Mouse (Mus musculus): Measurements from ENCODE around the gene Gm2a. TPM values are rescaled to one million over a fixed set of nuclear protein-coding genes. Genes with fewer than 3 reads are reported as not detected.

Gm2a gene
- polyA plus RNA-seq, 1 experiment from 2014 or later: 20.3 TPM

DNA sequence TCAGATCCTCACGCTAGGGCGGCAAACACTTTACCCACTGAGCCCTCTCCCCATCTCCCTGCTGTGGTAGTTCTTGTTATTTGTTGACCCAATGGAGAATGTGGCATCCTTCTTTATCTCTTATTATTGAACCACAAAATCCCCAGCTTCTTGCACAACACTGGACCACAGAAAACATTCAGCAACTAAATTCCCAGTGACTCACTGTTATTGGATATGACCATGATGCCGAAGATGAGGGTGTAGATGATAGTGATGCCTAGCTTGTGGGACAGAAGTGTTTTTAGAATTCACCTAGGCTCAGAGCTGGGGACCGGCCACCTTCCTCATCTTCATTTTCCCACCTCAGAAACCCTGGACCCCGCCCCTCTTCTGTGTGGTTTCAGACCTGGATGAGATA lies 37.0 kb downstream of the Gm2a start:
- H3K36me3 ChIP-seq: no peaks in the 10 kb centered on the region
- H3K4me3 ChIP-seq: no peak overlapping the region
- WGBS: 91% methylated on average over 5 of the region's 5 CpGs
- H3K27ac ChIP-seq: no peak overlapping the region
- H3K4me2 ChIP-seq: no peak overlapping the region
- H3K27me3 ChIP-seq: no peaks in the 10 kb centered on the region
- no peaks in the 10 kb centered on the region for H3K4me1 ChIP-seq (replicated peaks)
- no peak overlapping the region for H3K9ac ChIP-seq
- no peaks in the 10 kb centered on the region for H3K9me3 ChIP-seq
- ATAC-seq (ENCODE audit: low FRiP score): no peak

DNA sequence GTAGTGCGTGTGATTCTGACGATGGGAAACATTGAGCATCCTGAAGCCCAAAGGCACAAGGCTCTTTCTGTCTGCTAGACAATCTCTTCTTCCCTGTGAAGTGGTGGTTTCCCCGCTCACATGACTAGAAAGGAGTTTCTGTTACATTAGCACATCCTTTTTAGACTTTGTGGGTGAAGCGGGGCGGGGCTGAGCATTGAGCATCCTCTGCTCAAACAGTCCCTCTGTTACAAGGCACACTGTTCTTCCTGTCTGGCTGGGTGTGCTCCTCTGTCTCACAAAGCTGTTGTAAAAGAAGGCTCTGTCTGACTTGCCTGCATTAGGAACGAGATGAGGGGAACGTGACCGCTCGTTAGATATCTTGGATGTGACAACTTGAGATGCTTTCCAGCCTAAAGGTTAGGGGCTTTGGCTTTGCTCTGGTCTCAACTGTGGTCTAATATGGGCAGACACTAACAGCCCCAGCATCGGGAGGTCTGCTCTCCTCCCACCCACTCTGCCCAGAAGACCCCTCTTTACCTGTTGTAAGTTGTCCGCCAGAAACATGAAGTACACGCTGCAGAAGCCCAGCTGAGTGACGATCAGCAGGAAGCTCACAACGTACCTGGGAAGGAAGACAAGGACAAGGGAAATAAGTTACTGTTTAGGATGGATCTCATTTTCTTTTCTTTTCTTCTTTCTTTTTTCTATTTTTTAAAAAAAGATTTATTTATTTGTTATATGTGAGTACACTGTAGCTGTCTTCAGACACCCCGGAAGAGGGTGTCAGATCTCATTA lies 39.0 kb downstream of the Gm2a start:
- no peak overlapping the region for H3K4me3 ChIP-seq
- ATAC-seq (ENCODE audit: low FRiP score): no peak
- no peaks in the 10 kb centered on the region for H3K36me3 ChIP-seq
- no peak overlapping the region for H3K4me2 ChIP-seq
- no peak overlapping the region for H3K9ac ChIP-seq
- H3K9me3 ChIP-seq: no peaks in the 10 kb centered on the region
- WGBS: 82% methylated on average over 15 of the region's 15 CpGs
- H3K27me3 ChIP-seq: no peaks in the 10 kb centered on the region
- no peaks in the 10 kb centered on the region for H3K4me1 ChIP-seq (replicated peaks)
- no peak overlapping the region for H3K27ac ChIP-seq

GRCm38 (mm10) chr11:55137646-55138045 lies 39.7 kb downstream of the Gm2a start:
- H3K4me1 ChIP-seq (replicated peaks): no peaks in the 10 kb centered on the region
- no peaks in the 10 kb centered on the region for H3K36me3 ChIP-seq
- no peaks in the 10 kb centered on the region for H3K9me3 ChIP-seq
- H3K4me2 ChIP-seq: no peak overlapping the region
- H3K9ac ChIP-seq: no peak overlapping the region
- no peak for ATAC-seq (ENCODE audit: low FRiP score)
- no peak overlapping the region for H3K27ac ChIP-seq
- H3K4me3 ChIP-seq: no peak overlapping the region
- no peaks in the 10 kb centered on the region for H3K27me3 ChIP-seq

GRCm38 (mm10) chr11:55141502-55141901 lies 43.6 kb downstream of the Gm2a start:
- no peak overlapping the region for H3K4me2 ChIP-seq
- no peak for ATAC-seq (ENCODE audit: low FRiP score)
- H3K4me3 ChIP-seq: no peak overlapping the region
- 89% methylated on average over 4 of the region's 4 CpGs for WGBS
- H3K4me1 ChIP-seq (replicated peaks): no peaks in the 10 kb centered on the region
- no peaks in the 10 kb centered on the region for H3K27me3 ChIP-seq
- no peak overlapping the region for H3K9ac ChIP-seq
- H3K36me3 ChIP-seq: no peaks in the 10 kb centered on the region
- H3K9me3 ChIP-seq: no peaks in the 10 kb centered on the region
- H3K27ac ChIP-seq: no peak overlapping the region

- Histone ChIP-seq H3K4me1 (replicated peaks) (no peaks in the 10 kb centered on the region), H3K27me3 (no peaks in the 10 kb centered on the region), H3K9me3 (no peaks in the 10 kb centered on the region), H3K36me3 (no peaks in the 10 kb centered on the region), H3K4me2 (no peak overlapping the region), H3K9ac (no peak overlapping the region), H3K4me3 (no peak overlapping the region), H3K27ac (no peak overlapping the region)
- 83% methylated on average over 5 of the region's 5 CpGs for WGBS
- no peak for ATAC-seq (ENCODE audit: low FRiP score)
These were observed 46.1 kb downstream of the Gm2a start for GRCm38 (mm10) chr11:55144011-55144410.

DNA sequence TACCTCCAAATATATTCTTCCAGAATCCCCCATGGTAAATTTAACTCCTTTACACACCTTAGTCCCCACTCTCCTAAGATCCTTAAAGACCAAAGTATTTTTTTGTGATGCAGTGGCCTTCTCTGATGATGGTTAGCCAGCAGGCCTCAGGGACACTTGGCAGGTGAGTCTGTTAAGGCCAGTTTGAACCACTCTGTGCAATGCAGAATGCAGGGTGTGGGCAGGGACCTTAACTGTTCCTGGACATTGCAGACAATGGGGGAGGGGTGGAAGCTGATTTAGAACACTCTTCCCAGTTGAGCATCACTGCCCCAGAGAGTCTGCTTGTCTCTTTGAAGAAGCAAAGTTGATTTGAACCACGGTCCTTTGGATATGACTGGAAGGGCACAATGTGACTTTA lies 48.9 kb downstream of the Gm2a start:
- Histone ChIP-seq H3K4me2 (no peak overlapping the region), H3K4me1 (replicated peaks) (no peaks in the 10 kb centered on the region), H3K27me3 (no peaks in the 10 kb centered on the region), H3K27ac (no peak overlapping the region), H3K36me3 (no peaks in the 10 kb centered on the region), H3K4me3 (no peak overlapping the region), H3K9me3 (no peaks in the 10 kb centered on the region), H3K9ac (no peak overlapping the region)
- no peak for ATAC-seq (ENCODE audit: low FRiP score)
- 68% methylated on average over 1 of the region's 1 CpGs for WGBS

- Histone ChIP-seq H3K9me3 (no peaks in the 10 kb centered on the region), H3K4me1 (replicated peaks) (no peaks in the 10 kb centered on the region), H3K4me3 (no peak overlapping the region), H3K9ac (no peak overlapping the region), H3K27ac (no peak overlapping the region), H3K36me3 (no peaks in the 10 kb centered on the region), H3K27me3 (no peaks in the 10 kb centered on the region), H3K4me2 (no peak overlapping the region)
- 73% methylated on average over 6 of the region's 6 CpGs for WGBS
- no peak for ATAC-seq (ENCODE audit: low FRiP score)
These were observed 49.5 kb downstream of the Gm2a start for GRCm38 (mm10) chr11:55147423-55147822.

GRCm38 (mm10) chr11:55148461-55148860 lies 50.5 kb downstream of the Gm2a start:
- H3K4me3 ChIP-seq: no peak overlapping the region
- H3K27ac ChIP-seq: no peak overlapping the region
- 83% methylated on average over 4 of the region's 4 CpGs for WGBS
- H3K4me1 ChIP-seq (replicated peaks): no peaks in the 10 kb centered on the region
- no peak overlapping the region for H3K4me2 ChIP-seq
- no peak overlapping the region for H3K9ac ChIP-seq
- no peaks in the 10 kb centered on the region for H3K27me3 ChIP-seq
- no peak for ATAC-seq (ENCODE audit: low FRiP score)
- H3K9me3 ChIP-seq: no peaks in the 10 kb centered on the region
- no peaks in the 10 kb centered on the region for H3K36me3 ChIP-seq

GRCm38 (mm10) chr11:55151608-55152007 lies 53.7 kb downstream of the Gm2a start, which contains the start of gene Slc36a3:
Slc36a3 (minus strand) TSS chr11:55151708.
- ATAC-seq (ENCODE audit: low FRiP score): no peak
- no peak within 1 kb of the TSS for H3K4me2 ChIP-seq
- no peak within 1 kb of the TSS for H3K27ac ChIP-seq
- no peak within 1 kb of the TSS for H3K9ac ChIP-seq
- H3K27me3 ChIP-seq: no peaks in the 10 kb centered on the region
- no peaks in the 10 kb centered on the region for H3K36me3 ChIP-seq
- 86% methylated on average over 3 of the region's 3 CpGs for WGBS
- no peaks in the 10 kb centered on the region for H3K4me1 ChIP-seq (replicated peaks)
- no peak within 1 kb of the TSS for H3K4me3 ChIP-seq
- H3K9me3 ChIP-seq: no peaks in the 10 kb centered on the region

- Histone ChIP-seq H3K27me3 (no peaks in the 10 kb centered on the region), H3K4me2 (no peak overlapping the region), H3K9me3 (no peaks in the 10 kb centered on the region), H3K9ac (no peak overlapping the region), H3K27ac (no peak overlapping the region), H3K4me3 (no peak overlapping the region), H3K36me3 (no peaks in the 10 kb centered on the region), H3K4me1 (replicated peaks) (no peaks in the 10 kb centered on the region)
- ATAC-seq (ENCODE audit: low FRiP score): no peak
- 73% methylated on average over 3 of the region's 3 CpGs for WGBS
These were observed 56.6 kb downstream of the Gm2a start for GRCm38 (mm10) chr11:55154398-55155069.

- Histone ChIP-seq H3K9me3 (no peaks in the 10 kb centered on the region), H3K4me1 (replicated peaks) (no peaks in the 10 kb centered on the region), H3K27me3 (no peaks in the 10 kb centered on the region), H3K36me3 (no peaks in the 10 kb centered on the region), H3K4me2 (no peak overlapping the region), H3K27ac (no peak overlapping the region), H3K4me3 (no peak overlapping the region), H3K9ac (no peak overlapping the region)
- no peak for ATAC-seq (ENCODE audit: low FRiP score)
- 72% methylated on average over 6 of the region's 6 CpGs for WGBS
These were observed 57.1 kb downstream of the Gm2a start for GRCm38 (mm10) chr11:55155070-55155421.

DNA sequence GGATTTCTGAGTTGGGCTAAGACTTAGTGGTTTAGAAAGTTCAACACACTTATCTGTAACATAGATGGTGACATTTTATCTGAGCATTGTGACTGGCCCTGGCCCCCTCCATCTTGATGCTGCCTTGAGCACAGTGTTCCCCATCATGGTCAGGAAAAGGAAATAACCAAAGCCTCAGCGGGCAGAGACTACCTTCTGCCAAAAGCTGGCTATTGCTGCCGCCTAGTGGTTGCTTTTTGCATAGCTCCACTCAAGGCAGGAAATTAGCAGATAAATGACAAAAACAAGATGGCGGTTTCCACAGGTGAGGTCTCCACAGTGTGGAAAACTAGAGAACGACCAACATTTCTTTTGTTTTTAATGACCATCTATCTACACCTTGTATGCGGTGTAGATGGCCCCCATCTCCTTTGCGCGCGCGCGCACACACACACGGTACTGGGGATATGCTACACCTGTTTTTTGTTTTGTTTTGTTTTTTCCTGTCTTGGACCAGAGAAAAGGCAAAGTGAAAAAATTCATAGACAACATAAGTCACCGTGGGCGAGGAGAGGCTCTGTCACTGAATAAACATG lies 61.0 kb downstream of the Gm2a start:
- 0 out of 2 replicates have a peak, but pooled peaks cover 5% of the 10 kb centered on the region for H3K27me3 ChIP-seq
- no peaks in the 10 kb centered on the region for H3K9me3 ChIP-seq
- no peak overlapping the region for H3K4me3 ChIP-seq
- H3K36me3 ChIP-seq: no peaks in the 10 kb centered on the region
- no peak overlapping the region for H3K9ac ChIP-seq
- no peak overlapping the region for H3K27ac ChIP-seq
- no peak overlapping the region for H3K4me2 ChIP-seq
- H3K4me1 ChIP-seq (replicated peaks): no peaks in the 10 kb centered on the region
- 55% methylated on average over 13 of the region's 13 CpGs for WGBS
- ATAC-seq (ENCODE audit: low FRiP score): no peak

All from hindbrain, embryonic 13.5 days (tissue).